Mouse (Mus musculus) stomach, embryonic 15.5 days (tissue): ENCODE data around the gene Zfp384. TPM values are rescaled to one million over a fixed set of nuclear protein-coding genes. Genes with fewer than 3 reads are reported as not detected.

Experiments used
- polyA plus RNA-seq: library from polyadenylated mRNA; unstranded; fragments of >200 nt; fragmentation: Nextera tagmentation; extraction: Ambion mirVana; gene quantifications from 2 replicates; pipeline ENCODE4 v1.2.1, GENCODE M21; 2015

Zfp384 gene
- polyA plus RNA-seq, 1 experiment from 2014 or later = 17.2 TPM

Other genes with a start within 250 kb of the Zfp384 start
- gene Eno2, start 239.5 kb upstream of the Zfp384 start, polyA plus RNA-seq = 5.3 and 6.9 TPM in 2 replicates
- gene Lrrc23, start 229.4 kb upstream of the Zfp384 start, polyA plus RNA-seq = 0.35 and 1.3 TPM in 2 replicates
- 11.7 and 12.7 TPM in 2 replicates for gene Spsb2, start 200.5 kb upstream of the Zfp384 start, polyA plus RNA-seq
- gene Tpi1, start 194.8 kb upstream of the Zfp384 start, polyA plus RNA-seq = 890 and 914 TPM in 2 replicates
- gene Usp5, start 179.7 kb upstream of the Zfp384 start, polyA plus RNA-seq = 116 and 125 TPM in 2 replicates
- gene Cdca3, start 179.6 kb upstream of the Zfp384 start, polyA plus RNA-seq = 141 and 159 TPM in 2 replicates
- gene Gnb3, start 168.9 kb upstream of the Zfp384 start, polyA plus RNA-seq = 0.97 and 1.1 TPM in 2 replicates
- 28.4 TPM in 2 replicates for gene P3h3, start 151.4 kb upstream of the Zfp384 start, polyA plus RNA-seq
- gene Gpr162, start 145.2 kb upstream of the Zfp384 start, polyA plus RNA-seq = 1.2 and 1.3 TPM in 2 replicates
- gene Cd4, start 120.9 kb upstream of the Zfp384 start, polyA plus RNA-seq = 0.41 and 0.64 TPM in 2 replicates
- 1.5 and 2.4 TPM in 2 replicates for gene Lag3, start 97.4 kb upstream of the Zfp384 start, polyA plus RNA-seq
- gene Ptms, start 89.0 kb upstream of the Zfp384 start, polyA plus RNA-seq = 322 and 340 TPM in 2 replicates
- gene Mlf2, start 77.8 kb upstream of the Zfp384 start, polyA plus RNA-seq = 351 and 362 TPM in 2 replicates
- 128 and 153 TPM in 2 replicates for gene Cops7a, start 43.6 kb upstream of the Zfp384 start, polyA plus RNA-seq
- 3.8 and 4.3 TPM in 2 replicates for gene Pianp, start 12.5 kb upstream of the Zfp384 start, polyA plus RNA-seq
- gene Ing4, start 30.6 kb downstream of the Zfp384 start, polyA plus RNA-seq = 102 and 115 TPM in 2 replicates
- gene Acrbp, start 40.5 kb downstream of the Zfp384 start, polyA plus RNA-seq = 9.9 and 11.8 TPM in 2 replicates
- 4.6 and 5.0 TPM in 2 replicates for gene Lpar5, start 58.8 kb downstream of the Zfp384 start, polyA plus RNA-seq
- 58.6 and 62.3 TPM in 2 replicates for gene Chd4, start 86.8 kb downstream of the Zfp384 start, polyA plus RNA-seq
- gene Nop2, start 122.8 kb downstream of the Zfp384 start, polyA plus RNA-seq = 55.6 and 60.1 TPM in 2 replicates
- 8.2 and 9.0 TPM in 2 replicates for gene Iffo1, start 136.1 kb downstream of the Zfp384 start, polyA plus RNA-seq
- 1,509 and 1,865 TPM in 2 replicates for gene Gapdh, start 157.3 kb downstream of the Zfp384 start, polyA plus RNA-seq
- gene Ncapd2, start 182.6 kb downstream of the Zfp384 start, polyA plus RNA-seq = 107 and 108 TPM in 2 replicates
- gene Mrpl51, start 182.7 kb downstream of the Zfp384 start, polyA plus RNA-seq = 231 and 236 TPM in 2 replicates
- gene Vamp1, start 206.4 kb downstream of the Zfp384 start, polyA plus RNA-seq = 6.0 and 6.3 TPM in 2 replicates
- 8.0 and 8.8 TPM in 2 replicates for gene Tapbpl, start 222.7 kb downstream of the Zfp384 start, polyA plus RNA-seq
- gene Cd27, start 227.9 kb downstream of the Zfp384 start, polyA plus RNA-seq = 2.2 and 2.5 TPM in 2 replicates